Comparison of ENCODE assay signal across 8 mouse cellular contexts in genomic region chr2:156863487-156864160, GRCm38 (mm10). TPM values are rescaled to one million over a fixed set of nuclear protein-coding genes. Genes with fewer than 3 reads are reported as not detected.
DNase-seq lines count a peak whose midpoint lies in the region; ATAC-seq and TF ChIP-seq lines count a peak whose summit lies in the region.

No protein-coding gene starts in this region.

- peak overlapping the region; percentile 63 for H3K27ac ChIP-seq in ES-E14 (ENCODE audit: insufficient read depth, low read depth, low read length, poor library complexity, severe bottlenecking)
- H3K27ac ChIP-seq in lung, embryonic 14.5 days (ENCODE audit: low read depth), result peak overlapping the region; percentile 97
- peak overlapping the region; percentile 86 for H3K27ac ChIP-seq in neural tube, embryonic 14.5 days (ENCODE audit: low read depth, low read length)

- no peaks in the 10 kb centered on the region for H3K27me3 ChIP-seq in lung, embryonic 14.5 days (ENCODE audit: insufficient read depth, low read length)
- H3K27me3 ChIP-seq in neural tube, embryonic 14.5 days (ENCODE audit: control insufficient read depth, insufficient read depth, low read length), result no peaks in the 10 kb centered on the region

- H3K4me1 ChIP-seq in ES-E14 (ENCODE audit: control insufficient read depth in 2 of 2, insufficient read depth in 2 of 2, low read length in 2 of 2, poor library complexity in 1 of 2), result no peaks in the 10 kb centered on the region
- peaks cover 5% of the 10 kb centered on the region; the same call in 1 of the 2 replicates for H3K4me1 ChIP-seq in lung, embryonic 14.5 days (ENCODE audit: insufficient read depth)
- peaks cover 17% of the 10 kb centered on the region for H3K4me1 ChIP-seq in neural tube, embryonic 14.5 days (ENCODE audit: control insufficient read depth, insufficient read depth, low read length)

- peak overlapping the region; percentile 78 for H3K4me2 ChIP-seq in lung, embryonic 14.5 days
- H3K4me2 ChIP-seq in neural tube, embryonic 14.5 days (ENCODE audit: low read depth, low read length), result peak overlapping the region; percentile 99

- no peaks in the 10 kb centered on the region for H3K9me3 ChIP-seq in ES-E14 (ENCODE audit: control insufficient read depth, insufficient read depth, low read depth, low read length)
- no peaks in the 10 kb centered on the region for H3K9me3 ChIP-seq in lung, embryonic 14.5 days (ENCODE audit: low read depth, low read length)
- no peaks in the 10 kb centered on the region for H3K9me3 ChIP-seq in neural tube, embryonic 14.5 days (ENCODE audit: control insufficient read depth, low read length)

- no peak for TF ChIP-seq CTCF in lung, embryonic 14.5 days (IDR thresholded peaks at IDR 0.05; ENCODE audit: low read depth)

- H3K36me3 ChIP-seq in ES-E14 (ENCODE audit: control insufficient read depth, insufficient read depth, low read length, poor library complexity, severe bottlenecking), result peaks cover 14% of the 10 kb centered on the region
- H3K36me3 ChIP-seq in lung, embryonic 14.5 days (ENCODE audit: insufficient read depth), result peaks cover 43% of the 10 kb centered on the region
- peaks cover 8% of the 10 kb centered on the region; the same call in 1 of the 2 replicates for H3K36me3 ChIP-seq in neural tube, embryonic 14.5 days (ENCODE audit: control insufficient read depth, insufficient read depth, low read length)

- in situ Hi-C loops in ES-E14 (cut with MboI; ENCODE audit: low sequenced_read_pairs in 2 of 2, unreplicated experiment in 2 of 2), result no loop called here

- H3K9ac ChIP-seq in ES-E14 (ENCODE audit: insufficient read depth, low read depth, low read length, poor library complexity, severe bottlenecking), result peak overlapping the region; percentile 98
- H3K9ac ChIP-seq in lung, embryonic 14.5 days, result peak overlapping the region; percentile 96
- peak overlapping the region; percentile 94 for H3K9ac ChIP-seq in neural tube, embryonic 14.5 days (replicated peaks; ENCODE audit: low read depth, low read length)

- no peak for DNase-seq in ES-E14 (ENCODE audit: low read depth, low spot score)
- DNase-seq in adrenal gland, adult 8-10 months, result peak; percentile 85
- peak; percentile 57 to 67 for DNase-seq in heart, adult 18-20 months
- DNase-seq in kidney, adult 11 months, result peak; percentile 67
- DNase-seq in lung, embryonic 14.5 days, result peak; percentile 61
- DNase-seq in retina, embryonic 14.5 days (ENCODE audit: low spot score), result no peak
- no peak for DNase-seq in frontal cortex, postnatal 36 days (ENCODE audit: low spot score in 2 of 2)

- peak overlapping the region; percentile 85 to 98 for H3K4me3 ChIP-seq in ES-E14 (ENCODE audit: insufficient read depth in 1 of 2, low read depth in 1 of 2, low read length in 2 of 2, poor library complexity in 1 of 2, severe bottlenecking in 1 of 2)
- peak overlapping the region; percentile 100 for H3K4me3 ChIP-seq in lung, embryonic 14.5 days (ENCODE audit: low read depth, low read length)
- H3K4me3 ChIP-seq in neural tube, embryonic 14.5 days (ENCODE audit: low read depth, low read length), result peak overlapping the region; percentile 99

- ATAC-seq in lung, embryonic 14.5 days (ENCODE audit: insufficient read depth), result peak; percentile 45
- no peak for ATAC-seq in neural tube, embryonic 14.5 days (ENCODE audit: low read depth)

- under 1% methylated on average over 28 of the region's 28 CpGs for WGBS in lung, embryonic 14.5 days
- 3% methylated on average over 28 of the region's 28 CpGs for WGBS in neural tube, embryonic 14.5 days

TF ChIP-seq in ES-E14, 5 proteins besides CTCF, POLR2A, EP300 and RAD21:
- no peak for TF ChIP-seq CHD2 (IDR thresholded peaks at IDR 0.05; ENCODE audit: low read depth, low read length)
- TF ChIP-seq ZC3H11A (IDR thresholded peaks at IDR 0.05; ENCODE audit: borderline replicate concordance, low read depth, low read length), result no peak
- TF ChIP-seq MAFK (IDR thresholded peaks at IDR 0.05; ENCODE audit: insufficient read depth, low read depth, low read length), result no peak
- no peak for TF ChIP-seq HCFC1 (IDR thresholded peaks at IDR 0.05; ENCODE audit: borderline replicate concordance, insufficient read depth, low read length)
- no peak for TF ChIP-seq ZNF384 (IDR thresholded peaks at IDR 0.05; ENCODE audit: low read depth, low read length)

RNA-seq across cellular contexts. Expression of gene Rab5if, which starts 0.7 kb away (rescaled TPM):
- 216 and 219 TPM in 2 replicates for total RNA-seq in ES-E14 (2012; rRNA removed)
- total RNA-seq in adrenal gland, adult 8-10 months (2022), result 100 to 1,000 TPM; 134 to 305 (median 233) TPM
- 100 to 1,000 TPM; 110 to 113 TPM for total RNA-seq in heart, adult 18-20 months (2021)
- polyA plus RNA-seq in lung, embryonic 14.5 days (2014; fragmentation: Nextera tagmentation; extraction: Ambion mirVana), result 194 and 210 TPM in 2 replicates
- polyA plus RNA-seq in neural tube, embryonic 14.5 days (2014; fragmentation: Nextera tagmentation; extraction: Ambion mirVana), result 165 and 168 TPM in 2 replicates

RNA-seq across cellular contexts. Expression of gene 4930518I15Rik, which starts 5.9 kb away (rescaled TPM):
- total RNA-seq in ES-E14 (2012; rRNA removed), result 0.89 and 1.2 TPM in 2 replicates
- 1 to 10 TPM; 2.6 to 6.2 (median 4.0) TPM for total RNA-seq in adrenal gland, adult 8-10 months (2022)
- total RNA-seq in heart, adult 18-20 months (2021), result under 1 TPM; 0.49 to 0.60 TPM
- 5.7 and 7.2 TPM in 2 replicates for polyA plus RNA-seq in lung, embryonic 14.5 days (2014; fragmentation: Nextera tagmentation; extraction: Ambion mirVana)
- polyA plus RNA-seq in neural tube, embryonic 14.5 days (2014; fragmentation: Nextera tagmentation; extraction: Ambion mirVana), result 7.6 and 9.1 TPM in 2 replicates

RNA-seq across cellular contexts. Expression of gene Sla2, which starts 23.4 kb away (rescaled TPM):
- total RNA-seq in ES-E14 (2012; rRNA removed), result 5.2 and 5.3 TPM in 2 replicates
- under 1 TPM in 1 of 4 experiments, not detected in 3; 0.14 TPM for total RNA-seq in adrenal gland, adult 8-10 months (2022)
- total RNA-seq in heart, adult 18-20 months (2021), result under 1 TPM in 1 of 2 experiments, not detected in 1; 0.31 TPM
- polyA plus RNA-seq in lung, embryonic 14.5 days (2014; fragmentation: Nextera tagmentation; extraction: Ambion mirVana), result 0.21 and 0.50 TPM in 2 replicates
- 0.15 and 0.24 TPM in 2 replicates for polyA plus RNA-seq in neural tube, embryonic 14.5 days (2014; fragmentation: Nextera tagmentation; extraction: Ambion mirVana)

RNA-seq across cellular contexts. Expression of gene Tgif2, which starts 23.8 kb away (rescaled TPM):
- 32.2 and 35.5 TPM in 2 replicates for total RNA-seq in ES-E14 (2012; rRNA removed)
- 1 to 10 TPM; 2.4 to 4.0 (median 3.8) TPM for total RNA-seq in adrenal gland, adult 8-10 months (2022)
- total RNA-seq in heart, adult 18-20 months (2021), result under 1 TPM; 0.37 to 0.44 TPM
- polyA plus RNA-seq in lung, embryonic 14.5 days (2014; fragmentation: Nextera tagmentation; extraction: Ambion mirVana), result 69.1 and 75.1 TPM in 2 replicates
- 11.2 and 14.9 TPM in 2 replicates for polyA plus RNA-seq in neural tube, embryonic 14.5 days (2014; fragmentation: Nextera tagmentation; extraction: Ambion mirVana)

Comparison
In these comparisons a context has a peak if more than half of its experiments do, and no peak if none do; other contexts are left out.
1. DNase-seq: peak in adrenal gland, adult 8-10 months (single experiment), heart, adult 18-20 months (2 of 2), kidney, adult 11 months (single experiment) and lung, embryonic 14.5 days (single experiment); none in ES-E14 (single experiment), retina, embryonic 14.5 days (single experiment) and frontal cortex, postnatal 36 days (0 of 2).
2. Peak in every context shown above with its lines, with median percentiles within 50 percentile points of each other: H3K27ac ChIP-seq, H3K4me3 ChIP-seq and H3K9ac ChIP-seq.